Mouse (Mus musculus) lung, postnatal 25 days (tissue): ENCODE measurements at regions not wholly inside any gene's neighbourhood (a gene's known extent, or its start where the extent isn't known, plus 50 kb on each side); places are given as distances from the start of the nearest gene placed in this dataset.

Experiments
- DNase-seq: peaks from one replicate; pipeline ENCODE4 v3.0.0; 2022; ENCODE audit warnings: low spot score

GRCm38 (mm10) chr12:33714392-33714791 lies 213.8 kb upstream of the Ferd3l start:
- no peak for DNase-seq

- DNase-seq: no peak
Observed at GRCm38 (mm10) chr12:33715997-33716396, 212.2 kb upstream of the Ferd3l start.

GRCm38 (mm10) chr12:33717053-33717452 lies 211.2 kb upstream of the Ferd3l start:
- no peak for DNase-seq

GRCm38 (mm10) chr12:33717601-33718260 lies 210.5 kb upstream of the Ferd3l start:
- no peak for DNase-seq

GRCm38 (mm10) chr12:33719063-33719462 lies 209.2 kb upstream of the Ferd3l start:
- no peak for DNase-seq

GRCm38 (mm10) chr12:33731937-33732336 lies 196.3 kb upstream of the Ferd3l start:
- no peak for DNase-seq

GRCm38 (mm10) chr12:33775563-33776468 lies 152.4 kb upstream of the Ferd3l start:
- DNase-seq: no peak

- DNase-seq: no peak
Observed at GRCm38 (mm10) chr12:33778477-33778876, 149.7 kb upstream of the Ferd3l start.

- no peak for DNase-seq
Observed at GRCm38 (mm10) chr12:33779898-33780297, 148.3 kb upstream of the Ferd3l start.

GRCm38 (mm10) chr12:33804206-33804791 lies 123.9 kb upstream of the Ferd3l start:
- DNase-seq: no peak

GRCm38 (mm10) chr12:33825571-33825970 lies 102.7 kb upstream of the Ferd3l start:
- no peak for DNase-seq

- DNase-seq: no peak
Observed at GRCm38 (mm10) chr12:33849088-33849487, 79.1 kb upstream of the Ferd3l start.

- no peak for DNase-seq
Observed at GRCm38 (mm10) chr12:33851736-33852135, 76.5 kb upstream of the Ferd3l start.
